Mouse (Mus musculus): ENCODE measurements at regions not wholly inside any gene's neighbourhood (a gene's known extent, or its start where the extent isn't known, plus 50 kb on each side); places are given as distances from the start of the nearest gene placed in this dataset.

GRCm38 (mm10) chr4:38749281-38749680 lies 700.8 kb upstream of the 1700009N14Rik start:
- peak in 1 of 2 experiments; percentile 4 for DNase-seq (ENCODE audit: low spot score in 2 of 2)

GRCm38 (mm10) chr4:38785016-38785415 lies 665.1 kb upstream of the 1700009N14Rik start:
- peak; percentile 1 to 31 for DNase-seq (ENCODE audit: low spot score in 2 of 2)

- DNase-seq (ENCODE audit: low spot score in 2 of 2) = peak; percentile 15 to 80
Measured at GRCm38 (mm10) chr4:38825133-38825532, 625.0 kb upstream of the 1700009N14Rik start.

- DNase-seq (ENCODE audit: low spot score in 2 of 2) = peak in 1 of 2 experiments; percentile 13
Measured at GRCm38 (mm10) chr4:38848261-38848660, 601.8 kb upstream of the 1700009N14Rik start.

GRCm38 (mm10) chr4:38854349-38854748 lies 595.7 kb upstream of the 1700009N14Rik start:
- no peak for DNase-seq (ENCODE audit: low spot score in 2 of 2)

- no peak for DNase-seq (ENCODE audit: low spot score in 2 of 2)
Measured at GRCm38 (mm10) chr4:38900565-38900964, 549.5 kb upstream of the 1700009N14Rik start.

- no peak for DNase-seq (ENCODE audit: low spot score in 2 of 2)
Measured at GRCm38 (mm10) chr4:38926831-38927230, 523.3 kb upstream of the 1700009N14Rik start.

GRCm38 (mm10) chr4:38953633-38954032 lies 496.5 kb upstream of the 1700009N14Rik start:
- DNase-seq (ENCODE audit: low spot score in 2 of 2) = no peak

- no peak for DNase-seq (ENCODE audit: low spot score in 2 of 2)
Measured at GRCm38 (mm10) chr4:38995161-38995560, 454.9 kb upstream of the 1700009N14Rik start.
